Mouse (Mus musculus): ENCODE results near the gene Wnt10b.
"Not testable (repeated sequence)": the region's sequence is repeated elsewhere in the genome, so short reads cannot be mapped to it uniquely, and the experiment has no call there.

The Wnt10b gene

GRCm38 (mm10) chr15:98777762-98778161 lies at the start of gene Wnt10b:
Gene Wnt10b (minus strand): TSS chr15:98778150.
- DNase-seq (ENCODE audit: low spot score) = no peak

GRCm38 (mm10) chr15:98827611-98828011 lies 49.7 kb upstream of the Wnt10b start:
- DNase-seq (ENCODE audit: low spot score) = no peak

GRCm38 (mm10) chr15:98823434-98823833 lies 45.5 kb upstream of the Wnt10b start:
- no peak for DNase-seq (ENCODE audit: low spot score)

GRCm38 (mm10) chr15:98822147-98822546 lies 44.2 kb upstream of the Wnt10b start:
- no peak for DNase-seq (ENCODE audit: low spot score)

GRCm38 (mm10) chr15:98821403-98821802 lies 43.5 kb upstream of the Wnt10b start:
- no peak for DNase-seq (ENCODE audit: low spot score)

- no peak for DNase-seq (ENCODE audit: low spot score)
Measured at GRCm38 (mm10) chr15:98820937-98821336, 43.0 kb upstream of the Wnt10b start.

DNA sequence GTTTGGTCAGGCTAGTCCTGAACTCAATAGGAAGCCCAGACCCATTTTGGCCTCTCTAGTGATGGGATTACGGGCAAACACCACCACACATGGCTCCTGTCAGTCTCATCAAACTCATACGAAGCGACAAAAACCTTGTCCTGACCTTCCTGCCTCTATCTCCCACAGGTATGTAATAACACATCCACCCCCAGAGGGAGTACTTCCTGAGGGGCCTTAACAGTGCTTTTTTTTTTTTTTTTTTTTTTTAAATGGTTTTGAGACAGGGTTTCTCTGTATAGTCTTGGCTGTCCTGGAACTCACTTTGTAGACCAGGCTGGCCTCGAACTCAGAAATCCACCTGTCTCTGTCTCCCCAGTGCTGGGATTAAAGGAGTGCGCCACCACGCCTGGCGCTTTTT lies 40.2 kb upstream of the Wnt10b start:
- no peak for DNase-seq (ENCODE audit: low spot score)

- no peak for DNase-seq (ENCODE audit: low spot score)
Measured at GRCm38 (mm10) chr15:98812741-98813424, 34.9 kb upstream of the Wnt10b start.

GRCm38 (mm10) chr15:98810212-98810611 lies 32.3 kb upstream of the Wnt10b start:
- not testable (repeated sequence) for DNase-seq (ENCODE audit: low spot score)

GRCm38 (mm10) chr15:98809390-98809789 lies 31.4 kb upstream of the Wnt10b start, which contains the start of gene Ddn:
Gene Ddn (minus strand): TSS chr15:98809490.
- DNase-seq (ENCODE audit: low spot score) = no peak

DNA sequence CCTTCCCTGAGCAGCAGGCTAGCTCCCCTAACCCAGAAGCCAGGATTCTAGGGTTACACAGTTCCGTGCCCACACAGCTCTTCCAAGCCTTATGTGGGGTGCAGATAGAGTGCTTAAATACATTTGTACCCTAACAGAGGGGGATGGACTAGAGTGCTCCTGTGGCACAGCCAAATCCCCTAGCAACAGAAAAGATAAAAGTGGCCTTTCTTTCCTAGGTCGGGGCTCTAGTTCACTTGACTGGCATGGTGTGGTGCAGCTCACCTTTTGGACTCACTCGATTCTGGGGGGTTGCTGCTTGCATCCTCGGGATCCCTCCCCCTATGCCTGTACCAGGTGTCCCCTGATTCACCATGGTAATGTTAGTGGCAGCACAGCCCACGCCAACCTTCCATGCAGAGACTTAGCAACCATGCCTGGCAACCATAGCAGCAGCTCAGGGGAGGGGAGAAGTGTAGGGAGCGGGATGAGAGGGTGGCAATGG lies 30.7 kb upstream of the Wnt10b start:
- DNase-seq (ENCODE audit: low spot score) = no peak

DNA sequence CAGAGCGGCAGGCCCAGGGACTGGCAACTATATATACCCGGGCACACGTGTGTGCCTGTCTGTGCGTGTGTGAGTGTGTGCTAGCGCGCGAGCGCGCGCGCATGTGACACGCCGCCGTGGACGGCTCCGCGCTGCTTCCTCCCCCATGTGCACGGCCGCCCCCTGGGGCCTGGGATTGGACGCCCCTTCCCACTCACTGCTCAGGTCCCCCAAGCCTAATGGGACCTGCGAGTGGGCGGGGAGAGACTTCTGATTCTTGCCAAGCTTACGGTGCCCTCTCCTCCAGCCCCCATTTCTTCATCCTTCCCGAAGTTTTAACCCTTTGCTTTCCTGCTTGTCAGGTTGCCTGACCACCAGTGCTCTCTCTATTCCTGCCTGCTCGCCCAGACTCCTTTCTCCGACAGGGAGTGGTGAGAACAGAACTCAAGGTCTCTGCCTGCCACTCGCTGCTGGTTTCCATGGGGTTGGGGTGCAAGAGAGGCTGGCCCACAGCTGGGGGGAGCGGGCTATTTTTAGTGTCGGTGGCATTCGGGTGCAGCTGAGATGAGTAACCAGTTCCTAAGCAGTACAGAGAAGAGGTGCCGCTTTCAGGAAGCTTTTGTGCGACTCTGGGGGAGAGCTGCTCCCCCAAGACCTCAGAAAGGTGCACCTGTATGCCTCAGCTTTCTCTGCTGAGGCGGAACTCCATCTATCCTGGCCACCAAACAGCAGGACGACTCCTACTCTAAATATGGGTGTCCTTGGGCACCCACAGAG lies 30.1 kb upstream of the Wnt10b start:
- no peak for DNase-seq (ENCODE audit: low spot score)

- no peak for DNase-seq (ENCODE audit: low spot score)
Measured at GRCm38 (mm10) chr15:98806809-98807770, 29.1 kb upstream of the Wnt10b start.

DNA sequence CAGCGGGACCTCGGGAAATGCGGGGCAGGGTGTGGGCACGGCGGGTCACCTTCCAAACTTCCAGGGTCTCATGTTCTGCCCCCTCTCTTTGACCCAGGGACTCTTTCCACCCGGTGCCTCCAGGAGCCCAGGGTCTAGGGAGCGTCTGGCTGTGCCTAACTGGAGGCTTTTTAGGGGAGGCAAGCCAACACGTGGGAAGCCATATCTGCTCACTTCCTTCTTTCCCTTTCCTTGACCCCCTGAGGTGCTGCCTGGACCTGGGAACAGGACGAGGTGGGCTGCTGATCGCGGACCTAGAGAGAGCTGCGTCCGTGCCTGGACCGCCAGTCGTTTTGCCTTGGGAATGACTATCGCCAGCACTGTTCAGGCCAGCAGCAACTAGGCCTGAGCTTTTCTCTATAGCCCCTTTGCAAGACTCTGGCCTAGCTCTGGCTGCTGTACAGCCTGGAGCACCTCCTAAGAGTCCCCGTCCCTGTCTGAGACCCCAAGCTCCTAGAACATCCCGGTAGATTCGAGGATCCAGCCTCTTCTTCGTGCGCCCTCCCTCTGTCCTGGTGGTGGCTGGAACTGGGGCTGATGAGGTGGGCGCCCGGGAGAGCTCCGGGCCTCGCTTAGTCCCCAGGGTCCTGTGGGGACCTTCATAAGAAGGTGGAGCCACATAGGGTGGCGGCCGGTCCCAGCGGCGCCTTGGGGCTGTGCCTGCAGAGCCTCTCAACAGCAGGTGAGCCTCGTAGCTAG lies 28.3 kb upstream of the Wnt10b start:
- no peak for DNase-seq (ENCODE audit: low spot score)

DNA sequence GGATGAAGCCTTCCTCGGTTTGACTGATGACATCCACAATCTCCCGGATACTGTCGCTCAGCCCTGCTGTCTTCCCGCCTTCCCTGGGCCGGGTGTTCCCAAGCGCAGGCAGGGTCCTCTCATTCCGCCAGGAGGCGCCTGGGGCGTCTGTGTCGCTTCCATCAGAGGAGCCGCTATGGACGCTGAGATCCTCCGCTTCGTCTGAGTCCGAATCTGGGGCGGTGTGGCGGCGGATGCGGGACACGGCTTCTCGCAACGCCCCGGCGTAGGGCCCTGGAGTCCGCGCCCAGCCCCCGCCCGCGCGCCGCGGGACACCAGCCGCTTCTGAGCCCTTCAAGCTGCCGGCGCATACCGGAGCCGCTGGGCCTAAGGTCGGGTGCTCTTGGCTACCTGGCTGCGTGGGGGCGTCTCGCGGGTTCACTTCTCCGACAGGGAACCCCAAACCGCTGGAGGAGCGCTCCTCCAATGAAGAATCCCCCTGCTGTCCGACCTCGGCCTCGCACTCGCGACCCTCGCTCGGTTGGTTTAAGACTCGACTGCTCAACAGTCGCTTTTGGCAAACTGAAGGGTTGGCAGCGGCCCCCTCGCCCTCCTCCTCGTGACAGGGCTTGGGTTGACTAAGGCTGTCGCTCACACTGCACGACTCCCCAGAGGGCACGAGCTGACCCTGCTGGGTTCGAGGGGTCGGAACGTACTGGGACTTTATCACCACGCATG lies 27.5 kb upstream of the Wnt10b start:
- peak; percentile 63 for DNase-seq (ENCODE audit: low spot score)

GRCm38 (mm10) chr15:98804054-98804453 lies 26.1 kb upstream of the Wnt10b start:
- peak; percentile 84 for DNase-seq (ENCODE audit: low spot score)

- DNase-seq (ENCODE audit: low spot score) = no peak
Measured at GRCm38 (mm10) chr15:98802926-98803325, 25.0 kb upstream of the Wnt10b start.

- DNase-seq (ENCODE audit: low spot score) = peak; percentile 86
Measured at GRCm38 (mm10) chr15:98799396-98799795, 21.4 kb upstream of the Wnt10b start.

DNA sequence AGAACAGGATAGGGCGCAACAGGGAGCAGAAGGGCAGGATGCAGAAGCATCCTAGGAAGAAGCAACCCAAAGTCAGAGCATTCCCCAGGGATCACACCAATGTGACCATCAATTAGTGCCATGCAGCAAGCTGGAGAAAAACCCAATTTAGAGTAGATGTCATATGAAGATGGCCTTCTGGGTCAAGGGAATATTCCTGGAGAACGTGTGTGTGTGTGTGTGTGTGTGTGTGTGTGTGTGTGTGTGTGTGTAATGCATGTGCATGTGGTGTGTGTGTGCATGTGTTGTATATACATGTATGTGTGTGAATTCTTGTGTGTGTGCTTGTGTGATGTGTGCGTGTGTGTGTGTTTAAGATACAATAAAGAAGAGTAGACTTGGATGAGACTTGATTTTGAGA lies 21.0 kb upstream of the Wnt10b start:
- DNase-seq (ENCODE audit: low spot score) = no peak

- DNase-seq (ENCODE audit: low spot score) = no peak
Measured at GRCm38 (mm10) chr15:98797835-98798492, 20.0 kb upstream of the Wnt10b start.
